Mouse (Mus musculus) R1 (cell line): ENCODE results near the gene Mob1a.
A peak's percentile ranks its signal among the peaks of the same experiment; 100 is the strongest.
"Not testable (repeated sequence)": the region's sequence is repeated elsewhere in the genome, so short reads cannot be mapped to it uniquely, and the experiment has no call there.

Source experiments
- DNase-seq: peaks from one replicate; pipeline ENCODE4 v3.0.0-alpha.2; 2018; ENCODE audit warnings: low read depth, low spot score

Gene Mob1a

GRCm38 (mm10) chr6:83342957-83343356 lies 17.1 kb downstream of the Mob1a start:
- DNase-seq = no peak

DNA sequence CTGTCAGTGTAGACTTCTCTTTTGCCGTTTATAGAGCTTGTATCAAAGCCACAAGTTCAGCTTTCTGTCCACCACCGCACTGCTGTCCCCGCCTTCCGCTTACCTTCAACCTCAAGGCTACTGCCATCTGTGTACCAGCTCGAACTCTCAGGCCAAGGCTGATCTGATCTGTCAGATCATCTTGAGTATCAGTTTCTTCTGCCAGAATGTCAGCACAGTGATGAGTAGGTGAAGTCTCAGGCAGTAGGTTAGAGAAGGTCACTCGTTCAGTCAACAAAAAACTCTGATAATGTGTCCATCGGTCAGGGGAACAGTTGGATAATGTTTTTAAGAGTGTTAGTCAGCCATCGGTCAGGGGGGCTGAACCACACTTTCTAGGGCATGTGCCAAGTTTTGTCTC lies 19.5 kb downstream of the Mob1a start:
- DNase-seq = not testable (repeated sequence)

GRCm38 (mm10) chr6:83347916-83348315 lies 22.1 kb downstream of the Mob1a start:
- no peak for DNase-seq

DNA sequence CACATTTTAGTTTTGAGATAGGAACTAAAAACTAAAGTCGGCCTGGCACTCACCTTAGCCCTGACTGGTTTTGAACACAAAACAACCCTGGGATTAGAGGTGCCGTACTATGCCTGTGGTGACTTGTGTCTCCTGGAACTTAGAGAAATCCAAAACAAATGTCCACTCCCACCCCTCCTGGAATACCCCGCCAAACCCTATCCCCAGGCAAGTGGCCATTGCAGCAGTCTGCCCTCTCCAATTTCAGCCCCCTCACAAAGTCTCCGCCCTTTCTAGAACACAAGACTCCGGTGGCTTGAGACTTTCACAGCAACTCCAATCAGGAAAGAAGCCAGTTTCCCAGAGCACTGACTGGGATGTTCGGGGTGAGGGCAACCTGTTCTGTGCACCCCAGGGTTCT lies 23.1 kb downstream of the Mob1a start, which contains the start of gene Bola3:
Gene Bola3, plus strand, starts transcription at position 275 of the 400 bp plus-strand sequence.
- no peak for DNase-seq

DNA sequence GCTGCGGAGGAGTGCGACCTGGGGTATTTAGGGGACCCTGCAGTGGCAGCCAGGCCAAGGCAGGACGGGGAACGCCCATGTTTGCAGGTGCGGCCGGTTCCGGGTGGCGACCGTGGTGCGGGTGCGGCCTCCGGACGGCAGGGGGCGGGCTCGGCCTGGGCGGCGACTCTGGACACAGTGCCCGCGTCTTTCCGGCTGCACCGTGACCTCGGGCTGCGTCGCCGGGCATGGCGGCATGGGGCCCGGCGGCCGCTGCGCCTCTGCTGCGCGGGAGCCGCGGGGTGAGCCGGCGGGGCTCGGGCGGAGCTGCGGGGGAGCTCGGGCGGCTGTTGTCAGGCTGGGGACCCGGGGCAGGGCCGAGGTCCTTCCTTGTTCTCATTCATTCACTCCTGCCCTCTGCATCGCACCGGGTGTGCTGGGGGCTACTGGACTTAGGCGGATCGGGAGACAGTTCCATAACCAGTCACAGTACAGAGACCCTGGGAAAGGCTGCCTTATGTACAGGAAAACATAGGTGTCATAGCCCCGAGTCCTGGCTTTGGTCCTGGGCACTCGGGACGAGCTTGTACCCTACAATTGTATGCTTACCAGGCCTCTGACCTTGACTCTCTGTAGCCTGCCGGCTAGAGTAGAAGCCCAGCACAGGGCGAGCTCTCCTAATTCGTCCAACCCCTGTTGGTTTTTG lies 23.6 kb downstream of the Mob1a start:
- peak; percentile 82 for DNase-seq

DNA sequence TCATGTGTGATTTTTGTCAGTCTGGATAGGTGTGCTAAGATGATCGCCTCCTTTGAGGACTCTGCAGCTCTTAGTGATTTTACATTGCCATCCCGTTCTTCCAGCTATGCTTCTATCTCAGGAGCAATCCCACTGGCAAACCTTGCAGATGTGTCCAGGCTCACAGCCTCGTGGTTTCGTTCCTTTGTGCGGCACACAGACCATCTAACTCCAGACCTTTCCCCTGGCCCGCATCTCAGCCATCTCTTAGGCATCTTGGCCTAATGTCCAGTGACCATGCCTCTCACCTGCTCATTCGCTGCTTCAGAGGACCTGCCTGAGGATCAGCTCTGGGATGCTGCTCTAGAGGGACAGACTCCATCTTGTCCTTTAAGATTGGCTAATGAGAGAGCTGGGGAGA lies 24.4 kb downstream of the Mob1a start:
- DNase-seq = no peak

DNA sequence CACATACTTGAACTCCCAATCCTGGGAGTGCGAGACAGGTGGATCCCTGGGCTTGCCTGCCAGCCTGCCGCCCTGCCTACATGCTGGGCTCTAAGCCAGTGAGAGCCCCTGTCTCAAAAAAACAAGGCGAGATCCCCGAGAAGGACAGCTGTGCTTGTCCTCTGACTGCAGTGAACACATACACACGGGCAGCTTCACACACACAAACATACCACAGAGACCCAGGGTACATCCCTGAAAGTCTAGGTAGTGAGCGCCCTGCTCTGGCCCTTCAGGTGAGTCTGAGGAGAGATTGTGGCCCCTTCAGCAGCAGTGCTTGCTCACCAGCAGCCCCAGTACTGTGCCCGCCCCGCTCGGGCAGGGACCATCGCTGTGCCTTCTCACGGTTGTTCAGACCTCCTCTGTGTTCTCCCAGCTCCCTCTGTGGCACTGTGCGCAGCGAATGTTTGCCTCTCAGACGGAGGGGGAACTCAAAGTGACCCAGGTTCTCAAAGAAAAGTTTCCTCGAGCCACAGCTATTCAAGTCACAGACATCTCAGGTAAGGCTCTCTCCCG lies 25.1 kb downstream of the Mob1a start:
- DNase-seq = no peak

- no peak for DNase-seq
Measured at GRCm38 (mm10) chr6:83351490-83352160, 25.8 kb downstream of the Mob1a start.

DNA sequence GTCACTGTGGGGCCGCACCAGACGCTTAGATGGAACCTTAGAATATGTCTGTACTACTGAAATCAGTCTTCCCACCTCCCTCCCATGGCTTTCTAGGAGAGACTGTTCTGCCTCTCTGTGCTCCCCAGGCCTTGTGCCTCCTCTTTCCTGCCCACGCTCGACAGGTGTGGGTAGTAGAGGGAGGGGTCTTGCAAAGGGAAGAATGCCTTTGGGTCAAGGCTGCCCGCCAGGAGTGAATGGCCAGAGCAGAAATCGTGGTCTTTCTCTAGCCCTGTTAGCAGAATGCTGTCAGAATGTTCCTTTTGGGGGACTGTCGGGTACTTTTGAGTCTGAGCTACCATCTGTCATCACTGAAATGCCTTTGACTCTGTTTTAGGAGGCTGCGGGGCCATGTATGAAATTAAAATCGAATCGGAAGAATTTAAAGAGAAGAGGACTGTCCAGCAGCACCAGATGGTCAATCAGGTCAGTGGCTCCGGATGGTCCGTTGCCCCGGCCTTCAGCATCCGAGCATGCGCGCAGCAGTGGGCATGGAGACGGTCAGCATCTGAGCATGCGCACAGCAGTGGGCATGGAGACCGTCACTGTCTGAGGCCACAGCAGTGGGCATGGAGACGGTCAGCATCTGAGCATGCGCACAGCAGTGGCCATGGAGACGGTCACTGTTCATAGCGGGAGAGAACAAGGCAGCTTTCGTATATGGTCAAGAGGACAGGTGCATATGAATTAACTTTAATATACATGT lies 27.0 kb downstream of the Mob1a start:
- DNase-seq = no peak

GRCm38 (mm10) chr6:83354856-83355781 lies 29.3 kb downstream of the Mob1a start:
- DNase-seq = no peak

GRCm38 (mm10) chr6:83356569-83357138 lies 30.8 kb downstream of the Mob1a start:
- peak; percentile 72 for DNase-seq

- DNase-seq = no peak
Measured at GRCm38 (mm10) chr6:83357436-83357835, 31.6 kb downstream of the Mob1a start.

DNA sequence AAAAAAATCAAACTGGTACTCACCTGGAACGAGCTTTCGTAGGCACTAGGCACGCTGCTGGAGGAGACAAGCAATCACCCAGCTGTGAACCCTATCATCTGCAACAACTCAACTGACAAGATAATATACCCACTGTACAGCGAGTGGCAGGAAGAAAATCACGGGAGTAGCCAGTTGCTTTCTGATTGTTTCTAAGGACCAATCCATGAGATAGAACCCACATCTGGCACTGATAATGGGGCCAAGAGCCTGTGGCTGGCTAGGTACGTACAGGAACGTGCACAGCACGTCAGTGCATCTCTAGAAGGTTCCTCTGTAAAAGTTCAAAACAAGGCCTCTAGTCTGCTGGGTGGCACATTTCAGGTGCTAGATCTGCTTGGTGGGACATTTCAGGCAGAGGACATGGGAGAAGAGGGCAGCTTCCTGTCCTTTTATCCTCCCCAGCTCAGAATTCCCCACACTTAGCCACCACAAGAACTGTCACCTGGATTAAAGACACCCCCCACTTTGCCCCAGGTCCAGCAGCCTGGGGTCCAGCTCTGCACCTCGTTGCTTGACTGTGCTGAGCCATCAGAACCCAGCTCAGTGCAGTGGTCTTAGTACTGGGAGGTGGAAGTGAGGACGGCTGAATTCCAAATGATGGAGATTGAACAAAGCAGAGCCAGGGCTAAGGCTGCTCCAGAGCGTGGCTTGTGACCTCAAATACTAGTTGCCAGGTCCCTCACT lies 35.9 kb downstream of the Mob1a start:
- no peak for DNase-seq

GRCm38 (mm10) chr6:83363075-83363474 lies 37.3 kb downstream of the Mob1a start:
- no peak for DNase-seq

DNA sequence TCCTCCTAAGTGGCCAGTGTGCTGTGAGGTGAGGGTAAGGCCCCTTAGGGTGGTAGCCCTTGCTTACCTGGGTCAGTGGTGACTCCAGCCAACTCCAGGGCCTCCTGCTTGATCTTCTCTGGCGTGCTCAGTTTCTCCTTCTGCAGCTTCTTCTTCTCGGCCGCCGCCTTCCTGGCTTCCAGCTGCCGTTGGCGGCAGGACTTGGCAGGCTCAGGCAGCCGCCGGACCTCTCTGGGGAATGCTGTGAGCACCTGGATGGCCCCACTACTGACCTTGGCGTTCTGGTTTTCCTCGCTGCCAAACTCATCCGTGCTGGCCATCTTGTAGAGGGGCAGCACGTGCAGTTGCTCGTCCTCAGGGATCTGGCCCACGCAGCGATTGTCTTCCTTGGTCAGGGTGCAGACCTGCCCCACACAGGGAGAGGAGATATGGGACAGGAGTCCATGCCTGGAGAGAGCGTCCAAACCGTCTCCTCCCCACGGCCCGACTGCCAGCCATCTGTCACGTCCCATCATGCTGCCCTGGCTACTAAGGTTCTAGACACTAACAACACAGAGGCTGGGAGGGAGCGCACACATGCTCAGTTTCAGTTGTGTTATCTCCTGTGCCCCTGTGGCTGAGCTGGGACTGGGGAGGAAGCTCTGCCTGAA lies 44.6 kb downstream of the Mob1a start:
- no peak for DNase-seq

GRCm38 (mm10) chr6:83371350-83371749 lies 45.5 kb downstream of the Mob1a start:
- no peak for DNase-seq

- no peak for DNase-seq
Measured at GRCm38 (mm10) chr6:83373704-83374300, 48.0 kb downstream of the Mob1a start.

DNA sequence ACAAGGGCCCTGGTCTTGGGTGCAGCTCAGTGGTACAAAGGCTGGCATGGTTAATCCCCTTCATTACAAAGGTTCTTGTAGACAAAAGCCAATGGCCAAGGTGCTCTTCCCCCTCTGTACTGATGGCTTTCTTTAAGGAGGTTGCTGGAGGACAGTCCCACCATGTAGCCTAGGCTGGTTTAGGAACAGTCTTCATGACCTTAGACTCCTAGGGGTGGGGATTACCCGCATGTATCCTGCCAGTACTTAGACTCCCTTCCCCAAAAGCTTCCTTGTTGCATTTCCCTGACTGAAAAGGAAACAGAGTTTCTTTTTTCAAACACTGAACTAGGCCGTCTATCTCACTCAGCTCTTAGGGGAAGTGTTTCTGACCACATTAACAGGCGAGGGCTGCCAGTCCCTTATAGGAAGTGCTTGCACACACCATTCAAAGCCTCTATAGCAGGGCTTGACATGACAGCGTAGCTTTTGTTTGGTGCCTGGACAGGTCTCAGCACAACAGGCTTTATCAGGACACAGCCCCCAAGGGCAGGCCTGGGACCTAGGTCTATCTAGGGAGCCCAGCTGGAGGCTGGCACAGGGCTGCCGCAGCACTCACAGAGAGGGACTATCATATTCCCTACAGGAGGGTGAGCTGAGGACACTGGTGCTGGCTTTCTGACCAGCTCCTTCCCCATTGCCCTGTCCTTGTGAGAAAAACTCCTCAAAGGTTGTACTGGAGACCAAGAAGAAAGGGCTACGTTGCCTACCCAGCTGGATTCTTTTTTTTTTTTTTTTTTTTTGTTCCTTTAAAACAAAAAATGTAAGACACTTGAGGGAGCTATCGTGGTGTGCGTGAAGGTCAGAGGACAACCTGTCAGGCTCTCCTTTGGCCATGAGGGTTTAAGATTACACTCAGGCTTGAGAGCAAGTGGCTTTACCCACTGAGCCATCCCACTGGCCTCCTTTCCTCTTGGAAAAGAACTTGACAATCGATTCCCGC lies 56.0 kb downstream of the Mob1a start:
- no peak for DNase-seq
